Mouse (Mus musculus): ENCODE measurements around the gene Zbtb37.
"Not testable (repeated sequence)": the region's sequence is repeated elsewhere in the genome, so short reads cannot be mapped to it uniquely, and the experiment has no call there.

Gene Zbtb37

GRCm38 (mm10) chr1:161031881-161032280 is 2.8 kb downstream of the Zbtb37 start:
- DNase-seq: no peak

GRCm38 (mm10) chr1:161030058-161030457 is 4.6 kb downstream of the Zbtb37 start:
- no peak for DNase-seq

GRCm38 (mm10) chr1:161028427-161028826 is 6.2 kb downstream of the Zbtb37 start:
- not testable (repeated sequence) for DNase-seq

GRCm38 (mm10) chr1:161027196-161027595 is 7.5 kb downstream of the Zbtb37 start:
- DNase-seq: no peak

GRCm38 (mm10) chr1:161025410-161026210 is 9.0 kb downstream of the Zbtb37 start:
- no peak for DNase-seq

GRCm38 (mm10) chr1:161020051-161020450 is 14.6 kb downstream of the Zbtb37 start:
- no peak for DNase-seq

- DNase-seq: no peak
These were observed 18.3 kb downstream of the Zbtb37 start for GRCm38 (mm10) chr1:161016378-161016777.

GRCm38 (mm10) chr1:161010436-161010835 is 24.2 kb downstream of the Zbtb37 start:
- DNase-seq: no peak

- DNase-seq: no peak
These were observed 26.6 kb downstream of the Zbtb37 start for GRCm38 (mm10) chr1:161008038-161008437.

GRCm38 (mm10) chr1:161006471-161006870 is 28.2 kb downstream of the Zbtb37 start:
- DNase-seq: no peak

GRCm38 (mm10) chr1:161005526-161005925 is 29.1 kb downstream of the Zbtb37 start:
- DNase-seq: no peak

- no peak for DNase-seq
These were observed 29.7 kb downstream of the Zbtb37 start for GRCm38 (mm10) chr1:161004942-161005341.

GRCm38 (mm10) chr1:160993851-160994250 is 40.8 kb downstream of the Zbtb37 start:
- no peak for DNase-seq

- DNase-seq: no peak
These were observed 45.3 kb downstream of the Zbtb37 start for GRCm38 (mm10) chr1:160989395-160989794.

- DNase-seq: no peak
These were observed 47.6 kb downstream of the Zbtb37 start for GRCm38 (mm10) chr1:160986881-160987635.

- DNase-seq: no peak
These were observed 49.2 kb downstream of the Zbtb37 start for GRCm38 (mm10) chr1:160985477-160985876.

- not testable (repeated sequence) for DNase-seq
These were observed 49.9 kb downstream of the Zbtb37 start for GRCm38 (mm10) chr1:160984731-160985130.

- DNase-seq: no peak
These were observed 51.8 kb downstream of the Zbtb37 start for GRCm38 (mm10) chr1:160982887-160983286.

GRCm38 (mm10) chr1:160981337-160981736 is 53.3 kb downstream of the Zbtb37 start:
- DNase-seq: no peak

GRCm38 (mm10) chr1:160980537-160981234 is 54.0 kb downstream of the Zbtb37 start:
- no peak for DNase-seq

- no peak for DNase-seq
These were observed 54.6 kb downstream of the Zbtb37 start for GRCm38 (mm10) chr1:160980021-160980420.

GRCm38 (mm10) chr1:160978071-160978735 is 56.4 kb downstream of the Zbtb37 start, which contains the start of gene Serpinc1:
TSS of gene Serpinc1 (plus strand) at chr1:160978585.
- no peak for DNase-seq

- no peak for DNase-seq
These were observed 66.0 kb downstream of the Zbtb37 start for GRCm38 (mm10) chr1:160968643-160969042.
